Mouse (Mus musculus) heart, adult 2 months (tissue): ENCODE results near the gene BC053393. TPM values are rescaled to one million over a fixed set of nuclear protein-coding genes. Genes with fewer than 3 reads are reported as not detected.

Experiments used
- DNase-seq, 2 experiments: peaks; one replicate each; pipeline ENCODE4 v3.0.0; 2021
- H3K27ac ChIP-seq: fragments of 200-600 bp; 2 replicates; pipeline ENCODE4 v1.8.1; 2022
- H3K27me3 ChIP-seq: fragments of 200-500 bp; 2 replicates; pipeline ENCODE4 v1.6.1; 2012; ENCODE audit warnings: mild to moderate bottlenecking, low read length, inconsistent platforms, mixed read lengths; ENCODE audit not compliant: control insufficient read depth, insufficient read depth
- H3K36me3 ChIP-seq: fragments of 200-500 bp; 2 replicates; pipeline ENCODE4 v1.6.1; 2012; ENCODE audit warnings: low read length, inconsistent platforms; ENCODE audit not compliant: control insufficient read depth, insufficient read depth
- H3K4me1 ChIP-seq: fragments of 200-500 bp; 2 replicates; pipeline ENCODE4 v1.6.1; 2011; ENCODE audit warnings: low read length; ENCODE audit not compliant: control insufficient read depth, insufficient read depth
- H3K4me3 ChIP-seq: fragments of 200-600 bp; 2 replicates; pipeline ENCODE4 v1.8.1; 2022
- H3K79me2 ChIP-seq: fragments of 200-500 bp; replicated peaks from 2 replicates; pipeline ENCODE4 v1.6.1; 2012; ENCODE audit warnings: mild to moderate bottlenecking, inconsistent platforms, low read length, moderate library complexity, mixed read lengths; ENCODE audit not compliant: control insufficient read depth, insufficient read depth
- H3K9ac ChIP-seq: fragments of 200-500 bp; 2 replicates; pipeline ENCODE4 v1.6.1; 2012; ENCODE audit warnings: low read depth, mild to moderate bottlenecking, control low read depth, inconsistent platforms, low read length, mixed read lengths
- CTCF ChIP-seq: fragments of 200-600 bp; IDR thresholded peaks from 2 replicates; pipeline ENCODE4 v1.8.1; 2022; ENCODE audit warnings: antibody characterized with exemption, mild to moderate bottlenecking, moderate library complexity
- EP300 ChIP-seq: fragments of 200-500 bp; IDR thresholded peaks from 2 replicates; pipeline ENCODE4 v1.6.1; 2011; ENCODE audit warnings: low read depth, low read length, control low read depth; ENCODE audit not compliant: insufficient read depth
- POLR2A ChIP-seq: fragments of 200-500 bp; IDR thresholded peaks from 2 replicates; pipeline ENCODE4 v1.6.1; 2011; ENCODE audit warnings: mild to moderate bottlenecking, low read depth, low read length, control low read depth; ENCODE audit not compliant: insufficient read depth
- WGBS: fragments of 180-500 bp; shearing (Covaris S2); methylation state at CpG from one replicate; pipeline ENCODE4 v1.1.7; 2018; 5-methylcytosine and 5-hydroxymethylcytosine counted together
- intact Hi-C: fragments of 180-260 bp; cut with DNase I; formaldehyde crosslinking; loops from one replicate; pipeline ENCODE4 v1.15.1; 2025
- long read RNA-seq: library from polyadenylated mRNA; stranded (forward); transcript quantifications from one replicate; pipeline ENCODE4 v2.0.0, GENCODE M21; 2021
- polyA plus RNA-seq: library from polyadenylated mRNA; depleted of rRNA; stranded (reverse); fragments of >200 nt; gene quantifications from 2 replicates; pipeline ENCODE4 v1.2.3, GENCODE M21; 2012; rRNA removed
- total RNA-seq, 2 experiments: library from RNA; stranded (reverse); gene quantifications; 2 replicates each; pipeline ENCODE4 v1.2.3; 2021

Gene BC053393
- not detected for total RNA-seq
- not detected in 2 replicates for polyA plus RNA-seq
- long read RNA-seq, result 0 reads

GRCm38 (mm10) chr11:46571327-46571726 lies at the start of gene BC053393:
Gene BC053393 (plus strand): TSS chr11:46571536.
- H3K79me2 ChIP-seq, result no peaks in the 10 kb centered on the region
- H3K9ac ChIP-seq, result no peak within 1 kb of the TSS
- no peak for DNase-seq
- H3K36me3 ChIP-seq, result no peaks in the 10 kb centered on the region
- intact Hi-C loops, result no loop called here
- H3K27me3 ChIP-seq, result no peaks in the 10 kb centered on the region
- no peak for TF ChIP-seq POLR2A
- no peak for TF ChIP-seq CTCF
- H3K4me1 ChIP-seq, result no peaks in the 10 kb centered on the region
- no peak within 1 kb of the TSS for H3K4me3 ChIP-seq
- H3K27ac ChIP-seq, result no peak within 1 kb of the TSS
- WGBS, result 17% methylated on average over 1 of the region's 1 CpGs

GRCm38 (mm10) chr11:46522719-46523118 lies 48.6 kb upstream of the BC053393 start:
- H3K27ac ChIP-seq, result no peak overlapping the region
- H3K36me3 ChIP-seq, result no peaks in the 10 kb centered on the region
- H3K79me2 ChIP-seq, result no peaks in the 10 kb centered on the region
- intact Hi-C loops, result no loop called here
- no peak overlapping the region for H3K9ac ChIP-seq
- WGBS, result 72% methylated on average over 3 of the region's 3 CpGs
- H3K27me3 ChIP-seq, result no peaks in the 10 kb centered on the region
- no peak for TF ChIP-seq EP300
- 0 out of 2 replicates have a peak, but pooled peaks have one; percentile 8 for TF ChIP-seq CTCF
- H3K4me1 ChIP-seq, result no peaks in the 10 kb centered on the region
- DNase-seq, result no peak
- no peak overlapping the region for H3K4me3 ChIP-seq

- WGBS, result 90% methylated on average over 2 of the region's 2 CpGs
Measured at GRCm38 (mm10) chr11:46523912-46524311, 47.4 kb upstream of the BC053393 start, which contains the start of gene Gm12169. Gene Gm12169 (plus strand): TSS chr11:46524212.

DNA sequence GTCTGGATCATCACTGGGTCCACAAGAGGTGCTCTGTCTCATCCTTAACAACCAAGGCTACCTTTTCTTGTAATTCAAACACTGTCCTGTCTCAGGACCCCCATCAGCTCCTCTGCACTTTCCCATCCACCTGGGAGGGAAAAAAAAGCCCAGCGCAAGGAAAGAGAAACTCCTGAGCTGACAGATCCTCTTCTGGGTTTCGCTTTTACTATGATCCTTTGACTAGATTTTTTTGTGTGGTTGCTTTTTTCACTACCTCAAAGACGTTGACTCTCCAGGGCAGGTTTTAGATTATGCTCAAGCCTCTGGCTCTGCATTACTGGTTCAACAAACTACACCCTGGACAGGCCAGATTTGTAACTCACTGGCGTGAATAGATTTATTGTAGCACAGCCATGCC lies 41.2 kb upstream of the BC053393 start:
- H3K27ac ChIP-seq, result no peak overlapping the region
- 83% methylated on average over 4 of the region's 4 CpGs for WGBS
- DNase-seq, result no peak
- H3K9ac ChIP-seq, result no peak overlapping the region
- H3K27me3 ChIP-seq, result no peaks in the 10 kb centered on the region
- H3K36me3 ChIP-seq, result no peaks in the 10 kb centered on the region
- H3K4me1 ChIP-seq, result no peaks in the 10 kb centered on the region
- H3K79me2 ChIP-seq, result no peaks in the 10 kb centered on the region
- H3K4me3 ChIP-seq, result no peak overlapping the region
- TF ChIP-seq CTCF, result no peak
- TF ChIP-seq POLR2A, result no peak
- TF ChIP-seq EP300, result no peak
- intact Hi-C loops, result no loop called here

More at GRCm38 (mm10) chr11:46523912-46524311, 47.4 kb upstream of the BC053393 start, which contains the start of gene Gm12169:
- DNase-seq, result no peak
- Histone ChIP-seq H3K79me2 (no peaks in the 10 kb centered on the region), H3K9ac (no peak within 1 kb of the TSS), H3K36me3 (no peaks in the 10 kb centered on the region), H3K27ac (no peak within 1 kb of the TSS), H3K4me3 (no peak within 1 kb of the TSS), H3K4me1 (no peaks in the 10 kb centered on the region), H3K27me3 (no peaks in the 10 kb centered on the region)
- no peak for TF ChIP-seq EP300
- TF ChIP-seq CTCF, result no peak
- TF ChIP-seq POLR2A, result no peak
- intact Hi-C loops, result no loop called here

DNA sequence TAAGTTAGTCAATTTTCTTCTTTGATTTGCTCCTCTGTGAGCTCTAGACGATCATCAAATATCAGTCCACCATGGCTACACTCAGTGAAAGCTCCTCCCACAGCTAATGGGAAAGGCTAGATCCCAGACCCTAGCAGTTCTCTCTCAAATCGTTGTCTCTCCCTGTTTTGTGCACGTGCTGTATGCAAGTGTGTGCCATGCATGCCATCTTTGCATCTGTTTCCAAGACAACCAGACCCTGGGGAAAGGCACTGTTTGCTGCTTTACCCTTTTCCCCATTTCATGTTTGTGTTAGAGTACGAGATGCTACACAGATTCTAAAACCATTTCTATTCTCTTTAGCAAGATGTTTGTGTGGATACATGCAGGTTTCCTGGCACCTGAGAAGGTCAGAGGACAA lies 34.4 kb upstream of the BC053393 start:
- Histone ChIP-seq H3K27ac (no peak overlapping the region), H3K27me3 (no peaks in the 10 kb centered on the region), H3K4me1 (no peaks in the 10 kb centered on the region), H3K79me2 (no peaks in the 10 kb centered on the region), H3K4me3 (no peak overlapping the region), H3K36me3 (no peaks in the 10 kb centered on the region), H3K9ac (no peak overlapping the region)
- 73% methylated on average over 4 of the region's 4 CpGs for WGBS
- intact Hi-C loops, result no loop called here
- DNase-seq, result no peak
- no peak for TF ChIP-seq EP300
- TF ChIP-seq POLR2A, result no peak
- TF ChIP-seq CTCF, result no peak

- H3K4me1 ChIP-seq, result no peaks in the 10 kb centered on the region
- H3K36me3 ChIP-seq, result no peaks in the 10 kb centered on the region
- intact Hi-C loops, result no loop called here
- H3K27ac ChIP-seq, result no peak overlapping the region
- TF ChIP-seq POLR2A (no peak), CTCF (no peak), EP300 (no peak)
- H3K9ac ChIP-seq, result no peak overlapping the region
- 79% methylated on average over 2 of the region's 2 CpGs for whole genome bisulfite sequencing
- no peaks in the 10 kb centered on the region for H3K79me2 ChIP-seq
- no peaks in the 10 kb centered on the region for H3K27me3 ChIP-seq
- DNase-seq, result no peak
- H3K4me3 ChIP-seq, result no peak overlapping the region
Measured at GRCm38 (mm10) chr11:46543530-46543929, 27.8 kb upstream of the BC053393 start.
